Mouse (Mus musculus) forebrain, embryonic 14.5 days (tissue): ENCODE results near the gene Gja3. TPM values are rescaled to one million over a fixed set of nuclear protein-coding genes. Genes with fewer than 3 reads are reported as not detected.
"Not testable (repeated sequence)": the region's sequence is repeated elsewhere in the genome, so short reads cannot be mapped to it uniquely, and the experiment has no call there.

Experiments used
- ATAC-seq: fragments of 200-750 bp; cut with Nextera tagmentation; 2 replicates; pipeline ENCODE4 v1.8.0; 2017; ENCODE audit warnings: mild to moderate bottlenecking, moderate library complexity
- DNase-seq: peaks from one replicate; pipeline ENCODE4 v3.0.0-alpha.2; 2015; ENCODE audit warnings: low spot score
- H3K27ac ChIP-seq: fragments of 300-500 bp; sonication (generic); 2 replicates; pipeline ENCODE4 v1.5.1; 2014; ENCODE audit warnings: low read depth, mild to moderate bottlenecking, control low read depth, low read length, moderate library complexity
- H3K27me3 ChIP-seq: fragments of 300-500 bp; sonication (generic); replicated peaks from 2 replicates; pipeline ENCODE4 v1.6.1; 2014; ENCODE audit warnings: low read length, control low read depth, mixed read lengths; ENCODE audit not compliant: control insufficient read depth, insufficient read depth
- H3K36me3 ChIP-seq: fragments of 300-500 bp; sonication (generic); 2 replicates; pipeline ENCODE4 v1.6.1; 2014; ENCODE audit warnings: low read length, control low read depth; ENCODE audit not compliant: control insufficient read depth, insufficient read depth
- H3K4me1 ChIP-seq: fragments of 300-500 bp; sonication (generic); 2 replicates; pipeline ENCODE4 v1.6.1; 2014; ENCODE audit warnings: antibody characterized with exemption, low read length, control low read depth; ENCODE audit not compliant: control insufficient read depth, insufficient read depth
- H3K4me2 ChIP-seq: fragments of 300-500 bp; sonication (generic); 2 replicates; pipeline ENCODE4 v1.6.1; 2014; ENCODE audit warnings: mild to moderate bottlenecking, control low read depth, low read length
- H3K4me3 ChIP-seq: fragments of 300-500 bp; sonication (generic); 2 replicates; pipeline ENCODE4 v1.5.1; 2014; ENCODE audit warnings: low read depth, low read length, control low read depth
- H3K9ac ChIP-seq: fragments of 300-500 bp; sonication (generic); 2 replicates; pipeline ENCODE4 v1.6.1; 2014; ENCODE audit warnings: mild to moderate bottlenecking, low read length, control low read depth, moderate library complexity
- H3K9me3 ChIP-seq: fragments of 300-500 bp; sonication (generic); replicated peaks from 2 replicates; pipeline ENCODE4 v1.6.1; 2016; ENCODE audit warnings: low read length, control low read depth, mixed read lengths; ENCODE audit not compliant: control insufficient read depth
- WGBS: fragments of 180-500 bp; shearing (Covaris S2); extraction: QIAGEN DNeasy Blood & Tissue Kit; methylation state at CpG from one replicate; pipeline ENCODE4 v1.1.7; 2014; 5-methylcytosine and 5-hydroxymethylcytosine counted together
- polyA plus RNA-seq: library from polyadenylated mRNA; unstranded; fragments of >200 nt; fragmentation: Nextera tagmentation; extraction: Ambion mirVana; gene quantifications from 2 replicates; pipeline ENCODE4 v1.2.1, GENCODE M21; 2014

Gja3 gene
- polyA plus RNA-seq, 1 experiment from 2014 or later: 0.42 TPM

- Histone ChIP-seq H3K27ac (no peak overlapping the region), H3K4me1 (no peaks in the 10 kb centered on the region), H3K4me2 (no peak overlapping the region), H3K9ac (no peak overlapping the region), H3K36me3 (no peaks in the 10 kb centered on the region), H3K9me3 (no peaks in the 10 kb centered on the region), H3K27me3 (no peaks in the 10 kb centered on the region), H3K4me3 (no peak overlapping the region)
- ATAC-seq (no peak), DNase-seq (no peak)
- WGBS: 71% methylated on average over 4 of the region's 4 CpGs
Measured at GRCm38 (mm10) chr14:57095855-57096254, 38.0 kb upstream of the Gja3 start.

- no peaks in the 10 kb centered on the region for H3K36me3 ChIP-seq
- 7% methylated on average over 8 of the region's 8 CpGs for WGBS
- peak; percentile 58 for DNase-seq
- H3K27ac ChIP-seq: no peak overlapping the region
- no peak overlapping the region for H3K9ac ChIP-seq
- no peak overlapping the region for H3K4me2 ChIP-seq
- H3K4me1 ChIP-seq: no peaks in the 10 kb centered on the region
- no peak for ATAC-seq
- H3K9me3 ChIP-seq: no peaks in the 10 kb centered on the region
- no peaks in the 10 kb centered on the region for H3K27me3 ChIP-seq
- no peak overlapping the region for H3K4me3 ChIP-seq
Measured at GRCm38 (mm10) chr14:57093029-57093428, 35.1 kb upstream of the Gja3 start.

- no peak for DNase-seq
- no peak for ATAC-seq
- H3K36me3 ChIP-seq: no peaks in the 10 kb centered on the region
- no peaks in the 10 kb centered on the region for H3K9me3 ChIP-seq
- no peak overlapping the region for H3K9ac ChIP-seq
- H3K27me3 ChIP-seq: no peaks in the 10 kb centered on the region
- H3K27ac ChIP-seq: no peak overlapping the region
- WGBS: 69% methylated on average over 2 of the region's 2 CpGs
- H3K4me3 ChIP-seq: no peak overlapping the region
- H3K4me2 ChIP-seq: no peak overlapping the region
- H3K4me1 ChIP-seq: no peaks in the 10 kb centered on the region
Measured at GRCm38 (mm10) chr14:57090001-57090400, 32.1 kb upstream of the Gja3 start.

GRCm38 (mm10) chr14:57089107-57089506 lies 31.2 kb upstream of the Gja3 start:
- no peaks in the 10 kb centered on the region for H3K4me1 ChIP-seq
- H3K4me2 ChIP-seq: no peak overlapping the region
- WGBS: 89% methylated on average over 7 of the region's 7 CpGs
- H3K9ac ChIP-seq: no peak overlapping the region
- ATAC-seq: no peak
- DNase-seq: no peak
- H3K9me3 ChIP-seq: no peaks in the 10 kb centered on the region
- no peaks in the 10 kb centered on the region for H3K36me3 ChIP-seq
- H3K4me3 ChIP-seq: no peak overlapping the region
- no peaks in the 10 kb centered on the region for H3K27me3 ChIP-seq
- H3K27ac ChIP-seq: no peak overlapping the region

GRCm38 (mm10) chr14:57084180-57084668 lies 26.3 kb upstream of the Gja3 start:
- no peak overlapping the region for H3K27ac ChIP-seq
- ATAC-seq: no peak

GRCm38 (mm10) chr14:57082863-57083262 lies 25.0 kb upstream of the Gja3 start:
- 100% methylated on average over 1 of the region's 1 CpGs for WGBS
- H3K9ac ChIP-seq: no peak overlapping the region
- H3K4me2 ChIP-seq: no peak overlapping the region
- H3K9me3 ChIP-seq: no peaks in the 10 kb centered on the region
- no peak for DNase-seq
- ATAC-seq: no peak
- no peaks in the 10 kb centered on the region for H3K4me1 ChIP-seq
- H3K4me3 ChIP-seq: no peak overlapping the region
- no peaks in the 10 kb centered on the region for H3K27me3 ChIP-seq
- H3K27ac ChIP-seq: no peak overlapping the region
- H3K36me3 ChIP-seq: no peaks in the 10 kb centered on the region

More at GRCm38 (mm10) chr14:57084180-57084668, 26.3 kb upstream of the Gja3 start:
- WGBS: 75% methylated on average over 11 of the region's 11 CpGs
- Histone ChIP-seq H3K4me2 (no peak overlapping the region), H3K9ac (no peak overlapping the region), H3K9me3 (no peaks in the 10 kb centered on the region), H3K4me3 (no peak overlapping the region), H3K4me1 (no peaks in the 10 kb centered on the region), H3K27me3 (no peaks in the 10 kb centered on the region), H3K36me3 (no peaks in the 10 kb centered on the region)
- no peak for DNase-seq

- 84% methylated on average over 6 of the region's 6 CpGs for WGBS
- H3K4me1 ChIP-seq: no peaks in the 10 kb centered on the region
- no peak for ATAC-seq
- no peaks in the 10 kb centered on the region for H3K9me3 ChIP-seq
- H3K36me3 ChIP-seq: no peaks in the 10 kb centered on the region
- no peak overlapping the region for H3K4me2 ChIP-seq
- H3K4me3 ChIP-seq: no peak overlapping the region
- no peak for DNase-seq
- H3K27me3 ChIP-seq: no peaks in the 10 kb centered on the region
- no peak overlapping the region for H3K9ac ChIP-seq
- H3K27ac ChIP-seq: no peak overlapping the region
Measured at GRCm38 (mm10) chr14:57075537-57075936, 17.6 kb upstream of the Gja3 start.

- H3K9ac ChIP-seq, ATAC-seq, H3K27me3 ChIP-seq, H3K9me3 ChIP-seq, H3K4me2 ChIP-seq, H3K27ac ChIP-seq, H3K4me3 ChIP-seq, H3K36me3 ChIP-seq, H3K4me1 ChIP-seq: not testable (repeated sequence)
- WGBS: 2% methylated on average over 2 of the region's 2 CpGs
- DNase-seq: peak; percentile 41
Measured at GRCm38 (mm10) chr14:57069906-57070305, 12.0 kb upstream of the Gja3 start.

- Histone ChIP-seq H3K4me2 (no peak overlapping the region), H3K4me3 (no peak overlapping the region), H3K36me3 (no peaks in the 10 kb centered on the region), H3K9me3 (no peaks in the 10 kb centered on the region), H3K27me3 (no peaks in the 10 kb centered on the region), H3K4me1 (no peaks in the 10 kb centered on the region), H3K9ac (no peak overlapping the region), H3K27ac (no peak overlapping the region)
- ATAC-seq (no peak), DNase-seq (no peak)
Measured at GRCm38 (mm10) chr14:57066053-57066452, 8.2 kb upstream of the Gja3 start.
